Mouse (Mus musculus) CD4-positive helper T cell, adult 2 months (primary cell): ENCODE results near the gene Sufu.

ENCODE experiments used
- DNase-seq: peaks from one replicate; pipeline ENCODE4 v3.0.0-alpha.2; 2012; ENCODE audit warnings: low read depth, missing footprints, low spot score

The Sufu gene

DNA sequence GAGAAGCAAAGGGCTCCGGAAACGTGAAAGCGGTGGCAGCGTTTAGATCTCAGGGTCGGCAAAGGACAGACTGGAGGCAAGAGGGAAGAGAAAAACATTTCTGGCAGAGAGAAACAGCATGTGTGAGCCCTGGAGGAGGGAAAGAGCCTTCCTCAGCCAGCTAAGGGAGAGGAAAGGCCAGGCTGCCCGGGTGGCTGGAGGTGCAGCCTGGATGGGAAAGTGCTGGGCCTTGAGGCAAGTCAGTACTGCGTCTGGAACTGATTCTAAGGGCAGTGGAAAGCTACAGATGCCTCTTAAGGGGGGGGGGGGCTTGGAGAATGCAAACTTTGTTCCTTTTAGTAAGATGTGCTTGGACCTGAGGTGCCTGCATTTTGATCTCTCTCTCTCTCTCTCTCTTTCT is 37.0 kb downstream of the Sufu start:
- DNase-seq, result no peak

DNA sequence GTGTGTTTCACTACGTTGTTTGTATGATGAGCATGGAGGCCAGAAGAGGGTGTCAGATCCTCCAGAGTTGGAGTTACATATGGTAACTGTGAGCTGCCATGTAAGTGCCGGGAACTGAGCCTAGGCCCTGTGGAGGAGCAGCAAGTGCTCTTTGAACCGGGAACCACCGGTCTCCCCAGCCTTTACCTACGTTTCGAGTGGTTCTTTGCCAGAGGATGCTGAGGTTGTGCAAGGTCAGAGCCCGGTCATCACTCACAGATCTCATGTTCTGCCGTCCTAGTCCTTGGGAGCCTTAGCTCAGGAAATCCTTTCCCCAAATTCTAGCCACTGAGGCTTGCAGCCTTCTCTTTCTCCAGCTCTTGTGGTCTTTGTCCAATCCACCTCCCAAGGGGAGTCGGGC is 37.5 kb downstream of the Sufu start:
- no peak for DNase-seq

DNA sequence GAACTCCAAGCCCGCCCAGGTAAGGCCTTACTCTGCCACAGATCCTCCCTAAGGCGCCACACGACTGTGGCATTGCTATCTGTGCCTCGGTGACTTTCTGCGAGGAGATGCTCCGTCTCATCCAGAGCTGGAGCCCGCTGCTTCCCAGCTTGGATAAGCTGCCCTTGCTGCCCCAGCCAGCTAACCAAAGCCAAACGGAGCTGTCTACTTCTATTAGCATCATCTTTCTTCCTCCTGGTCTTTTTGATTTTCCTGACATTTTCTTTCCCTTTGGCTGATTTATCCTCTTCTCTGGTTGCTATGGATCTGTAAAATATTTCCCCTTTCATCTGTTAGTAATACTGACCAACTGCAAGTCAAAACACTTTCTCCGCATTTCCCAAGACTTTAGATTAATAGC is 37.9 kb downstream of the Sufu start:
- DNase-seq, result no peak

DNA sequence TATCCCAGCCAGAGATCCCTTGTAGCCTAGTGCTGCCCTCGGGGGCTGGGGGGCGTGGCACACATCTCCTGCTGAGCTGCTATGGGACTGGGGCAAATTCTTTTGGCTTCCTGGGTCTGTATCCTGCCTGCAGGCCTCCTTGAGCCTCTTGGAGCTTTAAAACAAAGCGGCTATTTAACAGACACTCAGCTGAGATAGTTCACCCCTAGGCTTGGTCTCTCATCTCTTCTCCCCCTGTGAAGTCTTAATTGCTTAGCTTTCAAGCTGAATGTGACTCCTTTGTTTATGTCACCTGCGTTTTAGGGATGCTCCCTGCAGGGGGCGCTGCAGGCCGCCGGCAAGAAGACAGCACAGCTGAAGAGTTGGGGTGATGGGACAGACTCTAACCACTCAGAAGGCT is 38.8 kb downstream of the Sufu start:
- peak; percentile 44 for DNase-seq

DNA sequence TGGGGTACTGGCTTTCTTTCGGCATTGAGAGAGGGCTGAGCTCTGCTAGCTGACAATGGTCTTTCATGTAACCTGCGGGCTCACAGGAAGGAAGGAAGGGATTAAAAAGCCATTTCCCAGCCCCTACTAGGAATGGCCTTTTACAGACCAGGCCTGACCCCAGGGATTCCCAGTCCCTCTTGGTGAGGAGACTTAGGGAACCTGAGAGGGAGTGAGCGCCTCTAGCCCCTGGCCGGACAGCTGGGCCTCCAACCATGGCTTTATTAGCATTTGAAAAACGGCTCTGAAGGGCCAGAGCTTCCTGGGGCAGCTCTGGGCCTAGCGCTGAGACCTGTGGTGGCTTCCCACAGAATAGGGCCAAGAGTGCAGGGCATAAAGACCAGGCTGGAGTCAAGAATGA is 46.8 kb downstream of the Sufu start:
- no peak for DNase-seq

DNA sequence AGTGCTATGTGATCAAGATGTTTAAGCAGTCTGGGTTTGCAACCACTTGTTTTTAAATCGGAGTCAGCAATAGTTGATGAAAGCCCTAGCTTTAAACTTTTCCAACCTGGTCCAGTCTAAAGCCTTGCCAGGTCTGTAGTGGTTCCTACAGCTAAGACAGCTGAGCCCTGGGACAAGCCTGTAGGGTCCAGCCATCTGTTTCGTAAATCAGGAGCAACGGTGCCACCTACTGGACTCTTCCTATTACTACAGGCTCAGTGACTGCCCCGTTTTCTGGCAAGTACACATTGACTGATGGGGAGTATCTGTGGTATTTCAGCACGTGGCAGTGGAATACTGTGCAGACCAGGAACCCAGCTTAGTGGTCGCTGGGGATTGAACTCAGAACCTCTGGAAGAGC is 47.5 kb downstream of the Sufu start:
- DNase-seq, result peak; percentile 74

DNA sequence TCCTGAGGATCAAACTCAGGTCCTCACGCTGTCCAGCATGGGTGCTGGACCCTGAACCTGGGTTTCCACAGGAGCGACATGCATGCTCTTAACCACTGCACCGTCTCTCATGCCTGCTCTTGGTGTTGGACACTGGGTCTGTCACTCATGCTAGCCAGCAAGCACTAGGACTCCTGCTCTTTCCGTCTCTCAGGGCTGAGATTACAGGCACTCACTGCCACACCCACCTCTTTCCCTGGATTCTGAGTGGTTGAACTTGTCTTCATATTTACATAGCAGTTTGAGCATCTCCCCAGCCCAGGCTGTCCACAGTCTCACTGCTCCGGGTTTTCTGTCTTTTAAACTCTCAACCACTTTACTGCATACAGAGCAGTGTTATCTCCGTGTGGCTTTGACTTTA is 48.9 kb downstream of the Sufu start:
- DNase-seq, result no peak

DNA sequence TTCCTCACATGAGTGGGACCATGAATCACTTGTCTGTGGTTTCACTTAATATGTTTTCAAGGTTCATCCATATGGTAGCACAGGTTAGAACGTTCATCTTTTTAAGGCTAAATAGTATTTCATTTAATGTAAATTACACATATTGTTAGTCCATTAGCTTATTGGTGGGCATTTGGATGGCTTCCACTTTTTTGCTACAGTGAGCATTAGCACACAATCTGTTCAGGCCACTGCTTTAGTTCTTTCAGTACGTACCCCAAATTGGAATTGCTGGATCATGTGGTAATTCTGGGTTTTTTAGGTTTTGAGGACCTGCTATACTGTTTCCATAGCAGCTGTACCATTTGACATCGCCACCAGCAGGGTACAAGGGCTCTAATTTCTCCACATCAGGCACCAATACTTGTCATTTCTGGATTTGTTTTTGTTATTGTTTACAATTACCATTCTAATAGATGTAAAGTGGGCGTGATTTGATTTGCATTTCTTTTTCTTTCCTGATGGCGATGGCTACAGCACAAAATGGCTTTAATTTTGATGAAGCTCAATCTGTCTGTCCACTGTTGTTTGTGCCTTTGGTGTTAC is 49.8 kb downstream of the Sufu start:
- DNase-seq, result no peak

DNA sequence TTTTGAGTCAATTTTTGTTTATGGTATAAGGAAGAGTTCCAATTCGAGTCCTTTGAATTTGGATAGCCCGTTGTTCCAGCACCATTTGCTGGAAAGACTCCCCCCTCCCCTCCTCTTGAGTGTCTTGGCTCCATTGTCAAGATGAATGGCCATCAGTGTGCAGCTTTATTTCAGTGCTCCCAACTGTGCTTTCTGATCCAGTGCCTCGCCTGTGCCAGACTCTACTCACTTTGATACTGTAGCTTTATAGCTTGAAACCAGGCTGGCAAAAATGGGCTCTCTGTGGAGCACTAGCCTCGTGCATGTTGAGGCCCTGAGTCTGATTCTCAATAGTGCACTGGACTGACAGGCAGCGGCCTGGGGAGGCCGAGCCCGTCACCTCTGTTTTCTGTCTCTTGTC is 50.4 kb downstream of the Sufu start:
- no peak for DNase-seq

DNA sequence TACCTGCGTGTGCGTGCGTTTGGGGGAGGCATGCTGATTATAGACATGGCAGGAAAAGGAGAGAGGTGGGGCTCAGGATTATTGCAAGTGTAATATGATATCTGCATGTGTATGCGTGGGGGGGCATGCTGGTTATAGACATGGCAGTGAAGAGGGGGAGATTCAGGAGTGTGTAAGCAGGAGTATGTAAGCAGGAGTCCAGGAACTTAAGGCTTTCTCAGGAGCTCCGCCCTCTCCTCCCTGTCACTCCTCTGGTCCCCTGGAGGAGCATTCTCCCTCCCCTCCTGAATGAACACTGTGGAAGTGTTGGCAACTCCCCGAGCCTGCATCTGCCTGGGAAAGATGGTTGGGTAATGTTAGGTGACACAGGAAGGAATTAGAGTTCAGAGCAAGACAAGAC is 51.2 kb downstream of the Sufu start:
- DNase-seq, result no peak

DNA sequence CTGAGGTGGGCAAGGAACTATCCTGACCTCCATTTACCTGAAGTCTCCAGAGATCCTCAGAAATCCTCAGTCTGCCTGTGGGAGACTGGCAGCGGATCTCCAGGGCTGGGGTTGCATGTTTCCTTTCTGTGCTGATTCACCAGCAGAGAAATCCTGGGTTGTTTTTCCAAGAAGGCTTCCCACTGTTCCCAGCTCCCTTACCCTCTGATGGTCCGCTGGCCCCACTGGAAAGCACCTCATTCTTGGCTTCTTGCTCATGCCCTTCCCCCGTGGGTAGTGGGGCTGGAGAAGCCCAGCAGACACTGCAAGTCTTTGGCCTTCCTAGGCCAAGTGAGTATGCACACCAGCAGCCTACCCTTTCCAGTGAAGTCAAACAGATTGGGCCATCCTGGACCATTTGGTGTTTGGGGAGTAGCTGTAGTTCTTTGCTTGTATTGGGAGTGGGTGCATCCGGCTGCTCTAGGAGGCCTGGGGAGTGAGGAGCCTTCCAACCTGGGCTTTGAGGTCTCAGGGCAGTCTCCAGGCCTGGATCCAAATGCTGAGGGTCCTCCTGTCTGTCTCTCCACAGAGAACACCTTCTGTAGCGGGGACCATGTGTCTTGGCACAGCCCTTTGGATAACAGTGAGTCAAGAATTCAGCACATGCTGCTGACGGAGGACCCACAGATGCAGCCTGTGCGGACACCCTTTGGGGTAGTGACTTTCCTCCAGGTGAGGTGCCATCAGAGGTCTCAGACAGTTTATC is 52.7 kb downstream of the Sufu start:
- no peak for DNase-seq

DNA sequence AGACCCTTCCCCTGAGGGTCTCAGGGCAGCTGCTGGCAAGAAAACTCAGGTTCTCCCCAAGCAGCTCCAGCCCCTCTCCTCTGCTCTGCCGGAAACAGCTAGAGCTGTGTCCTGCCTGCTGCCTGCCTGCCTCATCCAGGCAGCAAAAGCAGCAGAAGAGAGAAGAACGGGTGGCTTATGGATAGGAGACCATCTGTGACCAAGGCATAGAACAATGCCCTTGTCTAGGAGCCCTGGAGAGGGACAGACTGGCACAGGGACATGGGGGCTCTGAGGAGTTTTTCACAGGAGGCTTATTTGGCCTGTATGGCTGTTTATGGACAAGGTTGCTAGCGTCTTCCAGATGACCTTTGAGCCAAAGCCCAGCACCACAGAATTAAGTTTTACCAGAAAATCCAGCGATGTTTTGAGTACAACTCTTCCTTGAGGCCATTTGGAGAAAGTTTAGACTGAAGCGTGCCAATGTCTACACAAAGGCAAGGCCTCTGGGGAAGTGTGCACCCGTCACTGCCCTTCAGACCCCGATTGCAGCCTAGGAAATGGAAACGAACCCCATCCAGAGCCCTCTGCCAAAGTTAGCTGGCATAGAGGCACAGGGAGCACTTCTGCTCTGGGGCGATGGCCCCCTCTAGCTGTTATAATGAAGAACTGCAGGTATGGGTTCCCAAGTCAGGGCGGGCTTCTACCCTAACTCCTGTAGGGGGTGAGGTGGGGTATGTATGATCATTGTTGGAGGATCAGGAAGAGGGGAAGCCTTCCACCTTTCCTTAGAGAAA is 55.5 kb downstream of the Sufu start:
- DNase-seq, result peak; percentile 64

DNA sequence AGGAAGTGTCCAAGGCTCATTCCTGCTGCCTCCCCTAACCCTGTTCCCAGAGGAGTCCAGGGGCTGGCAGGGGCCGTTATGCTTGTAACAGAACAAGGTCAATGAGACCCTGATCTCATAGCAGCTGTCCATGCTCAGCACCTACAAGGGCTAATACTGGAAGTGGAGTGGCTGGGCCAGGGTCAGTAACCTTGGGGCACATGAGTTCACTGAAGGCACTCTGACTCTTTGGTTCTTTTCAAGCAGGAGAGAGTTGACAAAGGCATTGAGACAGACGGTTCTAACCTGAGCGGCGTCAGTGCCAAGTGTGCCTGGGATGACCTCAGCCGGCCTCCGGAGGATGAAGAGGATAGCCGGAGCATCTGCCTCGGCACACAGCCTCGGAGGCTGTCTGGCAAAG is 56.2 kb downstream of the Sufu start:
- no peak for DNase-seq

DNA sequence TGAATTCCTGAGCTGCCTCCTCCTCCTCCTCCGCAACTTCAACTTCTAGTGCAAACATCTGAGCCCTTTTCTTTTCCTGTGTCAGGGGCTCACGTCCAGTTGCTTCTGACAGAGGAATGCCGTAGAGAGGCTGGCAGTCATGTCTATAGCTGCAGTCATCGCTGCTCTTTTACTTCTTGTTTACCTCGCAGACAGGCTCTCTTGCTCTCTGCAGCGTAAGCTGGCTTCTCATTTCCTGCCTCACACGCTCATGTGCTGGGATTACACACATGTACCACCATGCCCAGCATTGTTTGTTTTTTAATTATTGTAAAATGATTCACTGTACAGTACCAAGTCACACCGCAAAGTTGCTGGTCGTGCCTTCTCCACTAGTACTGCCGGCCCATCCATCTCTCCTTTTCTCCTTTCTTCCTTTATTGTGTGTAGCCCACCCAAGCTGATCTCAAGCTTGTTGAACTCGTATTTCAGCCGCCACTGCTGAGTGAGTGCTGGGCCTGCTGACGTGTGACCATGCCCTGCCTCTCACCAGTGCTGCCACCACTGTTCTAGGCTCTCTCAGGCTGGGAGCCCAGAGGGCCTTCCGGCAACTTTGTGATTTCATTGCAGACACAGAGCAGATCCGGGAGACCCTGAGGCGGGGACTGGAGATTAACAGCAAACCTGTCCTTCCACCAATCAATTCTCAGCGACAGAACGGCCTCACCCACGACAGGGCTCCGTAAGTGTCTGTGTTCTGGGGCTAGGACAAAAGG is 57.6 kb downstream of the Sufu start:
- no peak for DNase-seq

DNA sequence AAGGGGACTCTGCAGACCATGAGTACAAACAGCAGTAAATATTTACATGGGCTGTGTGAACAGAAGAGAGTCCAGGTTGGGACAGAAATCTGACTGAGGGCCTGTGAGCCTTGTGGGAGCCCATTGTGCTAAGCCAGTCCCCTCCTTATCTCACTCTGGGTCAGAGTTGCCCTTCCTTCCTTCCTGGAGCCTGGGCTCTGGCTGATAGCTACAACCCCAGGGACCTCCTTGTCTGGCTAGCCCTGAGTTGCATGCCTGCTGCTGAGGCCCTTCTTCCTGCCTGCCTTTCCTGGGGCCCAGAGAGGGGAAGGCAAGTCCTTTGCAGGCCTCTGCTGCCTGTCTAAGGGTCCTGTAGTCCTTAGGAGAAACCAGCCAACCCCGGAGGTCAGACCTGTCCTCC is 58.3 kb downstream of the Sufu start:
- DNase-seq, result no peak

DNA sequence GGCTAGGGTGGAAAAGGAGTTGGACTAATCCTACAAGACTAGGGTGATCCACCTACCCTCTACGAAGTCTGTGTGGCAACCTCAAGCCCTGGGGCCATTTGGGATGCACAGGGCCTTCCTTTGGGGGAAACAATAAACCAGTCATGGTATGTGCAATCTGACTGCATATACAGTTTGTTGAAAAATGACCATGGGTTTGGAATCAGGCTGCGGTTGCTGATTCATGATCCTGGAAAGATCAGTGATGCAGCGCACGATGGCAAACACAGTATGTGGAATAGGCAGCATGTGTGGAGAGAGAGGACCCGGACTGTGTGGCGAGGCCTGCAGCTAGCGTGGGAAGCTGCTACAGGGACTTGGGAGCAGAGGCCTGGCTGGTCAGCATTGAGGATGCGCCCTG is 58.9 kb downstream of the Sufu start:
- DNase-seq, result no peak

DNA sequence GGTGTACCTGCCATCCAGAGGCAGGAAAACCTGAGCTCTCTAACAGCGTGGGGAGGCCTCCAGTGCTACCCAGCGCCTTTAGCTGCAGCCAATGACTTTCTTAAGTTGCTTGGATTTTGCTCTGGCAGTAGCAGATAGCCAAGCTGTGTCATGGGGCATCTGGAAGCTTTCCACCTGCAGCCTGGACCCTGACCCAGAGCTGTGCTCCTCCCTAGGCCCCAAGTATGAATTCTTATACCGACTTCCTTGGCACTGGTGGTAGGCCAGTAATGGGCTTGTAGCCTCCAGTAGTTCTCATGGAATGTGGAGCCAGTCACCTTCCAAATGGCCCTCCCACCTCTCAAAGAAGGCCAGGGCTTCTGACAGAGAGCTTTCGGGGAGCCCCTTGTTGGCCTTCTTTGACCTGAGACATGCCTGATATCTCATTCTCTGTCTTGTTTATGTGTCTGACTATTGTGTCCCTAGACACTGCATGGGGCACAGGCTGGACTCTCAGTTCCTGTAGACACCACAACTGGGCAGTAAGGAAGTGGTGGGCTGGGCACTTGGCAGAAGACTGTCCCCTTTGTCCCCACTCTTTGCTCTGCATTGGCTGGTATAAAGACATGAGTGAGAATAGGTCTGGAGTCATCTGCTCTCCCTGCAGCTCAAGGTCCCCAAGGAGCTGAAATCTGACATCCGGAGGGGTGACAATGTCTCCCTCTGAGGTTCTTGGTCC is 59.5 kb downstream of the Sufu start:
- DNase-seq, result no peak

DNA sequence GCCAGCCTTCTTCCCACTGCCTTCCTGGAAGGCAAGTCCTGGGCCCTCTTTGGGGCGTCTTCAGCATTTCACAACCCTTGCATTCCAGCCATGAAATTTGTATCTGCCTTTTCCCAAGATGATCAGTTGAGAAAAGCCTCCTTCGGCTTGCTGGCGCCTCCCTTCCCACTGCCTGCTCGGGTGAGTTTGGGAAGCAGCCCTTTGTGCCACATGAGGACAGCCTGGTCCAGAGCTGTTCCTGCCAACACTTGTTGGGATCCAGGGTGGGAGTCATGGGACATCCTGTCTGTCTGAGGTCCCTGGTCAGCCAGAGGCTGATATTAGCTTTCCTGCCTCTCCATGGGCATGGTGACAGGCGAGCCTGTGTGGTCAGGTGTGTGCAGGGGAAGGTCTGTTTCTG is 61.1 kb downstream of the Sufu start:
- no peak for DNase-seq

DNA sequence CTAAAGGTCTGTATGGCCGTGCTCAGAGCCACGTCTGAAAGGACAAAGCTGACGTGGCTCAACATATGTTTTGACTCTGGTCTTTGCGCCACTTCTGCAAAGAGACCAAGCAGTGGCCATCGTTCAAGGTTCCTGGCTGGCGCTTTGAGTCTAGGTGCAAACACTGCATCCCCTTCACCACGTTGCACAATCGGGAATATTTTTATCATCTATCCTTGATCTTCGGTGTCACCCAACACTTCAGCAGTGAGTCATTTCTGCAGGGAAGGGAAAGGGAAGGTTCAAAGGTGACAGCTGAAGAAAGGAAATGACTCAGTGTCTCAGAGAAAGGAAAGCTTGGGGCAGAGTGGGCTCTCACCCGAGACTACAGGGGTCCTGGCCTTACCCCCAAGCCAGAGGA is 62.6 kb downstream of the Sufu start:
- no peak for DNase-seq

DNA sequence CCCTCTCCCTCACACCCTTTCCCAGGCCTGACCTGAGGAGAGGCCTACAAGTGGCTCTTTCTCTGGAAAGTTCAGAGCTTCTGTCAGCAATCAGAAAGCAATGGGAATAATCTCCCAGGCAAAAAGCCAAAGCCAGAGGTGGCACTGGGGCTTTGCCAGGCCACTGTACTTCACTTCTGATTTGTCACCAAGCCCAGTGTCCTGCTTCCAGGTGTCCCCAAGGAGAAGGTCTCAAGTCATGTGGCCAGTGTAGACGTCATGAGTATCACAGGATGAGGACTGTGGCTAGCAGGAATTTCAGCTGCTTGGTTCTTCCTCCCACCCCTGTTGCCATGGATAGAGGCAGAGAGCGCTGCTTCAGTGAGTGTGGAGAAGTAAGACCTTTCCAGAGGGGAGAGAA is 63.2 kb downstream of the Sufu start:
- DNase-seq, result no peak

DNA sequence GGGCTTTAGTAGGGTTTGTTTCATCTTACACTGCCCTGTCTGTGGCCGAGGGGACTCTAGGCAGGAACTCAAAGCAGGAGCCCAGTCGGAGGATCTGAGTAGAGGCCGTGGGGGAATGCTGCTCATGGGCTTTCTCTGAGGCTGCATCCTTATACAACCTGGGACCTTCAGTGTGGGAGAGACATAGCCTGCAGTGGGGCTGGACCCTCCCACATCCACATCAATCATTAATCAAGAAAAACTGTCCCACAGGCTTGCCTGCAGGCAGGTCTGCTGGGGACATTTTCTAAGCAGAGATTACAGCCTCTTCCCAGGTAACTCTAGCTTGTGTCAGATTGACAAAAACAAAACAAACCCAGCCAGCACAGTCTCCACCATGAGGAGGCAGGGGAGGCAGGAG is 65.9 kb downstream of the Sufu start:
- no peak for DNase-seq

DNA sequence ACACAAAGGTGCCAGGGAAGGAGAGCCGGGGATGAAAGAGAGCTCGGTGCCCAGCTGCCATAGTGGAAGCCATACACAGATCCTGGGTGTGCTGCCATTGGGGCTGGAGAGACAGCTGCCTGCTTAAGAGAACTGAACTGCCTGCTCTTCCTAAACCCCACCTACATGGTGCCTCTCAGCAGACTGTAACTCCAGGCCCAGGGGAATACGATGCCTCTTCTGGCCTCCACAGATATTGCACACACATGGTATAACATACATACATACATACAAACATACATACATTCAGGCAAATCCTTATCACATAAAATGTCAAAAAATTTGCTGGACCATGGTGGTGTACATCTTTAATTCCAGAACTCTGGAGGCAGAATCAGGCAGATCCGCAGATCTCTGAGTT is 66.8 kb downstream of the Sufu start:
- no peak for DNase-seq
